Mouse (Mus musculus) liver, postnatal 0 days (tissue): ENCODE measurements at regions not wholly inside any gene's neighbourhood (a gene's known extent, or its start where the extent isn't known, plus 50 kb on each side); places are given as distances from the start of the nearest gene placed in this dataset.

Experiments used
- CTCF ChIP-seq: sonication (generic); IDR thresholded peaks from 2 replicates; pipeline ENCODE4 v1.5.1; 2016; ENCODE audit warnings: antibody characterized with exemption, low read depth
- EP300 ChIP-seq: IDR thresholded peaks from 2 replicates; pipeline ENCODE4 v1.6.1; 2016; ENCODE audit warnings: antibody characterized with exemption, low read depth, mild to moderate bottlenecking

- TF ChIP-seq CTCF (no peak), EP300 (no peak)
Measured at GRCm38 (mm10) chr6:50720346-50720745, 66.1 kb upstream of the Npvf start.
